Mouse (Mus musculus): ENCODE data around the gene Pdzrn3. TPM values are rescaled to one million over a fixed set of nuclear protein-coding genes. Genes with fewer than 3 reads are reported as not detected.
A peak's percentile ranks its signal among the peaks of the same experiment; 100 is the strongest.

The Pdzrn3 gene
- polyA plus RNA-seq, 1 experiment = 13.8 TPM

- no peaks in the 10 kb centered on the region for H3K27me3 ChIP-seq (ENCODE audit: control insufficient read depth, insufficient read depth, insufficient read length)
- H3K4me2 ChIP-seq (ENCODE audit: low read depth) = peak overlapping the region; percentile 49
- no peak overlapping the region for H3K4me3 ChIP-seq
- 0 out of 2 replicates have a peak, but pooled peaks have one; percentile 28 for TF ChIP-seq CEBPB (IDR thresholded peaks at IDR 0.05; ENCODE audit: insufficient read depth, poor library complexity, severe bottlenecking)
- no peak for TF ChIP-seq USF1 (IDR thresholded peaks at IDR 0.05; ENCODE audit: low read depth)
- H3ac ChIP-seq (ENCODE audit: control insufficient read depth, insufficient read length) = no peak overlapping the region
- peaks cover 21% of the 10 kb centered on the region for H3K79me2 ChIP-seq (ENCODE audit: control insufficient read depth, insufficient read depth)
- no peaks in the 10 kb centered on the region for H3K36me3 ChIP-seq (ENCODE audit: control insufficient read depth, insufficient read depth)
These were observed 47.3 kb downstream of the Pdzrn3 start for GRCm38 (mm10) chr6:101330392-101330791.

GRCm38 (mm10) chr6:101329499-101329898 is 48.2 kb downstream of the Pdzrn3 start:
- H3K4me3 ChIP-seq = no peak overlapping the region
- no peaks in the 10 kb centered on the region for H3K27me3 ChIP-seq (ENCODE audit: control insufficient read depth, insufficient read depth, insufficient read length)
- no peak for TF ChIP-seq MYOD1 (IDR thresholded peaks at IDR 0.05; ENCODE audit: control insufficient read depth in 1 of 3, insufficient read length in 2 of 3, low read depth in 2 of 3)
- TF ChIP-seq E2F4 (IDR thresholded peaks at IDR 0.05; ENCODE audit: insufficient read depth) = no peak
- TF ChIP-seq CEBPB (IDR thresholded peaks at IDR 0.05; ENCODE audit: insufficient read depth, poor library complexity, severe bottlenecking) = no peak
- no peak for TF ChIP-seq POLR2AphosphoS2 (IDR thresholded peaks at IDR 0.05; ENCODE audit: insufficient read length, low read depth)
- no peak for TF ChIP-seq MAX (IDR thresholded peaks at IDR 0.05; ENCODE audit: low read depth)
- no peak for TF ChIP-seq POLR2A (IDR thresholded peaks at IDR 0.05; ENCODE audit: insufficient read length, low read depth)
- TF ChIP-seq REST (IDR thresholded peaks at IDR 0.05; ENCODE audit: insufficient read depth, insufficient read length) = no peak
- TF ChIP-seq TCF12 (IDR thresholded peaks at IDR 0.05; ENCODE audit: insufficient read depth, poor library complexity, severe bottlenecking) = no peak
- TF ChIP-seq SRF (IDR thresholded peaks at IDR 0.05; ENCODE audit: control insufficient read depth, insufficient read length, low read depth) = no peak
- no peak for TF ChIP-seq USF1 (IDR thresholded peaks at IDR 0.05; ENCODE audit: low read depth)
- no peak for TF ChIP-seq MYOG (IDR thresholded peaks at IDR 0.05; ENCODE audit: control insufficient read depth in 1 of 3, insufficient read depth in 1 of 3, insufficient read length in 2 of 3, low read depth in 2 of 3)
- TF ChIP-seq TCF3 (IDR thresholded peaks at IDR 0.05; ENCODE audit: insufficient read length, low read depth) = no peak
- H3K4me2 ChIP-seq (ENCODE audit: low read depth) = no peak overlapping the region
- no peaks in the 10 kb centered on the region for H3K36me3 ChIP-seq (ENCODE audit: control insufficient read depth, insufficient read depth)
- no peak overlapping the region for H3ac ChIP-seq (ENCODE audit: control insufficient read depth, insufficient read length)
- H3K79me2 ChIP-seq (ENCODE audit: control insufficient read depth, insufficient read depth) = peaks cover 21% of the 10 kb centered on the region

GRCm38 (mm10) chr6:101328514-101328913 is 49.2 kb downstream of the Pdzrn3 start:
- H3K27me3 ChIP-seq (ENCODE audit: control insufficient read depth, insufficient read depth, insufficient read length) = no peaks in the 10 kb centered on the region
- no peak for TF ChIP-seq MAX (IDR thresholded peaks at IDR 0.05; ENCODE audit: low read depth)
- TF ChIP-seq POLR2A (IDR thresholded peaks at IDR 0.05; ENCODE audit: insufficient read length, low read depth) = no peak
- TF ChIP-seq USF1 (IDR thresholded peaks at IDR 0.05; ENCODE audit: low read depth) = no peak
- no peak for TF ChIP-seq MYOG (IDR thresholded peaks at IDR 0.05; ENCODE audit: control insufficient read depth in 1 of 3, insufficient read depth in 1 of 3, insufficient read length in 2 of 3, low read depth in 2 of 3)
- no peak for TF ChIP-seq REST (IDR thresholded peaks at IDR 0.05; ENCODE audit: insufficient read depth, insufficient read length)
- no peak for TF ChIP-seq POLR2AphosphoS2 (IDR thresholded peaks at IDR 0.05; ENCODE audit: insufficient read length, low read depth)
- no peak for TF ChIP-seq TCF3 (IDR thresholded peaks at IDR 0.05; ENCODE audit: insufficient read length, low read depth)
- no peak for TF ChIP-seq SRF (IDR thresholded peaks at IDR 0.05; ENCODE audit: control insufficient read depth, insufficient read length, low read depth)
- no peak overlapping the region for H3K4me3 ChIP-seq
- peaks cover 21% of the 10 kb centered on the region for H3K79me2 ChIP-seq (ENCODE audit: control insufficient read depth, insufficient read depth)
- peak overlapping the region; percentile 65 for H3K4me2 ChIP-seq (ENCODE audit: low read depth)
- no peaks in the 10 kb centered on the region for H3K36me3 ChIP-seq (ENCODE audit: control insufficient read depth, insufficient read depth)
- H3ac ChIP-seq (ENCODE audit: control insufficient read depth, insufficient read length) = no peak overlapping the region

- peak overlapping the region; percentile 65 for H3K4me2 ChIP-seq (ENCODE audit: low read depth)
These were observed 50.0 kb downstream of the Pdzrn3 start for GRCm38 (mm10) chr6:101327741-101328140.

GRCm38 (mm10) chr6:101327196-101327595 is 50.5 kb downstream of the Pdzrn3 start:
- Histone ChIP-seq H3K79me2 (ENCODE audit: control insufficient read depth, insufficient read depth) (peaks cover 25% of the 10 kb centered on the region), H3K36me3 (ENCODE audit: control insufficient read depth, insufficient read depth) (no peaks in the 10 kb centered on the region), H3ac (ENCODE audit: control insufficient read depth, insufficient read length) (no peak overlapping the region), H3K27me3 (ENCODE audit: control insufficient read depth, insufficient read depth, insufficient read length) (no peaks in the 10 kb centered on the region), H3K4me2 (ENCODE audit: low read depth) (peak overlapping the region; percentile 65), H3K4me3 (no peak overlapping the region)
- TF ChIP-seq POLR2A (IDR thresholded peaks at IDR 0.05; ENCODE audit: insufficient read length, low read depth) = no peak
- TF ChIP-seq E2F4 (IDR thresholded peaks at IDR 0.05; ENCODE audit: insufficient read depth) = no peak
- TF ChIP-seq SRF (IDR thresholded peaks at IDR 0.05; ENCODE audit: control insufficient read depth, insufficient read length, low read depth) = no peak

More at GRCm38 (mm10) chr6:101327741-101328140, 50.0 kb downstream of the Pdzrn3 start:
- Histone ChIP-seq H3K36me3 (ENCODE audit: control insufficient read depth, insufficient read depth) (no peaks in the 10 kb centered on the region), H3K27me3 (ENCODE audit: control insufficient read depth, insufficient read depth, insufficient read length) (no peaks in the 10 kb centered on the region), H3ac (ENCODE audit: control insufficient read depth, insufficient read length) (no peak overlapping the region), H3K79me2 (ENCODE audit: control insufficient read depth, insufficient read depth) (peaks cover 25% of the 10 kb centered on the region), H3K4me3 (no peak overlapping the region)
- no peak for TF ChIP-seq POLR2AphosphoS2 (IDR thresholded peaks at IDR 0.05; ENCODE audit: insufficient read length, low read depth)
- peak in 1 of 3 experiments; percentile 19 for TF ChIP-seq MYOD1 (IDR thresholded peaks at IDR 0.05; ENCODE audit: control insufficient read depth in 1 of 3, insufficient read length in 2 of 3, low read depth in 2 of 3)
